Mouse (Mus musculus) colon, adult 2 months (tissue): ENCODE results near the gene Yipf6. TPM values are rescaled to one million over a fixed set of nuclear protein-coding genes. Genes with fewer than 3 reads are reported as not detected.

Experiments
- polyA plus RNA-seq: library from polyadenylated mRNA; depleted of rRNA; stranded (reverse); fragments of >200 nt; gene quantifications from 2 replicates; pipeline ENCODE4 v1.2.3, GENCODE M21; 2012; rRNA removed

The Yipf6 gene
- polyA plus RNA-seq: 23.2 and 24.7 TPM in 2 replicates

GRCm38 (mm10) chrX:98936101-98936500, at the start of gene Yipf6:
TSS of gene Yipf6 (plus strand) at chrX:98936316.

GRCm38 (mm10) chrX:98890406-98891116, 45.6 kb upstream of the Yipf6 start, which contains the start of gene Ophn1:
TSS of gene Ophn1 (minus strand) at chrX:98891025.

Other genes starting within 250 kb of the Yipf6 start
- 10.7 and 11.2 TPM in 2 replicates for gene Ophn1, start 45.3 kb upstream of the Yipf6 start, polyA plus RNA-seq
- gene Stard8, start 66.9 kb downstream of the Yipf6 start, polyA plus RNA-seq: 9.5 and 11.1 TPM in 2 replicates
- gene Efnb1, start 199.8 kb downstream of the Yipf6 start, polyA plus RNA-seq: 85.6 and 118 TPM in 2 replicates